Mouse (Mus musculus) lung, embryonic 14.5 days (tissue): ENCODE data around the gene Gskip. TPM values are rescaled to one million over a fixed set of nuclear protein-coding genes. Genes with fewer than 3 reads are reported as not detected.

Experiments
- ATAC-seq: fragments of 200-750 bp; cut with Nextera tagmentation; 2 replicates; pipeline ENCODE4 v1.8.0; 2017; ENCODE audit warnings: mild to moderate bottlenecking, moderate TSS enrichment, moderate library complexity; ENCODE audit not compliant: insufficient read depth
- DNase-seq: peaks from one replicate; pipeline ENCODE4 v3.0.0-alpha.2; 2015
- H3K27ac ChIP-seq: fragments of 300-500 bp; sonication (generic); 2 replicates; pipeline ENCODE4 v1.5.1; 2014; ENCODE audit warnings: low read depth, mild to moderate bottlenecking, moderate library complexity
- H3K27me3 ChIP-seq: fragments of 300-500 bp; sonication (generic); 2 replicates; pipeline ENCODE4 v1.6.1; 2014; ENCODE audit warnings: low read length, control low read depth; ENCODE audit not compliant: insufficient read depth
- H3K36me3 ChIP-seq: fragments of 300-500 bp; sonication (generic); 2 replicates; pipeline ENCODE4 v1.6.1; 2014; ENCODE audit warnings: control low read depth; ENCODE audit not compliant: insufficient read depth
- H3K4me1 ChIP-seq: fragments of 300-500 bp; sonication (generic); 2 replicates; pipeline ENCODE4 v1.6.1; 2014; ENCODE audit warnings: antibody characterized with exemption, control low read depth; ENCODE audit not compliant: insufficient read depth
- H3K4me2 ChIP-seq: fragments of 300-500 bp; sonication (generic); 2 replicates; pipeline ENCODE4 v1.6.1; 2014; ENCODE audit warnings: mild to moderate bottlenecking
- H3K4me3 ChIP-seq: fragments of 300-500 bp; sonication (generic); 2 replicates; pipeline ENCODE4 v1.5.1; 2014; ENCODE audit warnings: low read depth, low read length
- H3K9ac ChIP-seq: fragments of 300-500 bp; sonication (generic); 2 replicates; pipeline ENCODE4 v1.6.1; 2014
- H3K9me3 ChIP-seq: fragments of 300-500 bp; sonication (generic); 2 replicates; pipeline ENCODE4 v1.6.1; 2016; ENCODE audit warnings: low read depth, low read length, control low read depth
- CTCF ChIP-seq: IDR thresholded peaks from 2 replicates; pipeline ENCODE4 v1.5.1; 2016; ENCODE audit warnings: antibody characterized with exemption, low read depth
- WGBS: fragments of 180-500 bp; shearing (Covaris S2); extraction: QIAGEN DNeasy Blood & Tissue Kit; methylation state at CpG from one replicate; pipeline ENCODE4 v1.1.7; 2014; 5-methylcytosine and 5-hydroxymethylcytosine counted together
- polyA plus RNA-seq: library from polyadenylated mRNA; unstranded; fragments of >200 nt; fragmentation: Nextera tagmentation; extraction: Ambion mirVana; gene quantifications from 2 replicates; pipeline ENCODE4 v1.2.1, GENCODE M21; 2014

Gskip gene
- 28.4 and 30.6 TPM in 2 replicates for polyA plus RNA-seq

- TF ChIP-seq CTCF = 0 out of 2 replicates have a peak, but pooled peaks have one; percentile 8
- peak within 1 kb of the TSS; percentile 91 for H3K4me2 ChIP-seq
- H3K9me3 ChIP-seq = no peaks in the 10 kb centered on the region
- peak within 1 kb of the TSS; percentile 93 for H3K9ac ChIP-seq
- H3K4me3 ChIP-seq = peak within 1 kb of the TSS; percentile 94
- DNase-seq (peak; percentile 59), ATAC-seq (peak; percentile 51)
- no peaks in the 10 kb centered on the region for H3K27me3 ChIP-seq
- H3K27ac ChIP-seq = peak within 1 kb of the TSS; percentile 93
- H3K4me1 ChIP-seq = no peaks in the 10 kb centered on the region
- WGBS = under 1% methylated on average over 39 of the region's 41 CpGs
- H3K36me3 ChIP-seq = peaks cover 11% of the 10 kb centered on the region
Observed at GRCm38 (mm10) chr12:105683933-105684901, at the start of gene Gskip. Gskip (plus strand) TSS chr12:105684829.

- peaks cover 93% of the 10 kb centered on the region for H3K36me3 ChIP-seq
- WGBS = 92% methylated on average over 9 of the region's 9 CpGs
- H3K4me3 ChIP-seq = no peak overlapping the region
- no peaks in the 10 kb centered on the region for H3K27me3 ChIP-seq
- DNase-seq (no peak), ATAC-seq (no peak)
- no peaks in the 10 kb centered on the region for H3K4me1 ChIP-seq
- no peaks in the 10 kb centered on the region for H3K9me3 ChIP-seq
- no peak overlapping the region for H3K27ac ChIP-seq
- TF ChIP-seq CTCF = no peak
- H3K9ac ChIP-seq = no peak overlapping the region
- H3K4me2 ChIP-seq = no peak overlapping the region
Observed at GRCm38 (mm10) chr12:105636551-105636950, 48.1 kb upstream of the Gskip start.

GRCm38 (mm10) chr12:105637554-105637953 is 47.1 kb upstream of the Gskip start:
- WGBS = 70% methylated on average over 4 of the region's 4 CpGs
- H3K4me1 ChIP-seq = no peaks in the 10 kb centered on the region
- no peak overlapping the region for H3K4me2 ChIP-seq
- H3K36me3 ChIP-seq = peaks cover 96% of the 10 kb centered on the region
- H3K27me3 ChIP-seq = no peaks in the 10 kb centered on the region
- DNase-seq (peak; percentile 12), ATAC-seq (no peak)
- no peak overlapping the region for H3K27ac ChIP-seq
- H3K9me3 ChIP-seq = no peaks in the 10 kb centered on the region
- no peak overlapping the region for H3K9ac ChIP-seq
- no peak overlapping the region for H3K4me3 ChIP-seq
- TF ChIP-seq CTCF = peak; percentile 20; the same call in 1 of the 2 replicates

- Histone ChIP-seq H3K27me3 (no peaks in the 10 kb centered on the region), H3K9ac (no peak overlapping the region), H3K36me3 (peaks cover 98% of the 10 kb centered on the region), H3K4me3 (no peak overlapping the region), H3K9me3 (no peaks in the 10 kb centered on the region), H3K27ac (no peak overlapping the region), H3K4me1 (no peaks in the 10 kb centered on the region), H3K4me2 (no peak overlapping the region)
- DNase-seq (peak; percentile 58), ATAC-seq (peak; percentile 69)
- TF ChIP-seq CTCF = no peak
- 45% methylated on average over 11 of the region's 11 CpGs for WGBS
Observed at GRCm38 (mm10) chr12:105642770-105643321, 41.8 kb upstream of the Gskip start.

- ATAC-seq (no peak), DNase-seq (no peak)
- no peaks in the 10 kb centered on the region for H3K27me3 ChIP-seq
- no peaks in the 10 kb centered on the region for H3K4me1 ChIP-seq
- no peak overlapping the region for H3K4me2 ChIP-seq
- H3K36me3 ChIP-seq = peaks cover 86% of the 10 kb centered on the region
- WGBS = 86% methylated on average over 7 of the region's 7 CpGs
- H3K9me3 ChIP-seq = no peaks in the 10 kb centered on the region
- no peak overlapping the region for H3K27ac ChIP-seq
- no peak overlapping the region for H3K9ac ChIP-seq
- TF ChIP-seq CTCF = no peak
- H3K4me3 ChIP-seq = no peak overlapping the region
Observed at GRCm38 (mm10) chr12:105655850-105656249, 28.8 kb upstream of the Gskip start.

- H3K36me3 ChIP-seq = peaks cover 31% of the 10 kb centered on the region
- H3K9me3 ChIP-seq = no peaks in the 10 kb centered on the region
- no peak overlapping the region for H3K4me2 ChIP-seq
- H3K27ac ChIP-seq = no peak overlapping the region
- H3K4me3 ChIP-seq = no peak overlapping the region
- ATAC-seq = no peak
- DNase-seq = no peak
- H3K4me1 ChIP-seq = no peaks in the 10 kb centered on the region
- 86% methylated on average over 8 of the region's 8 CpGs for WGBS
- no peak for TF ChIP-seq CTCF
- H3K27me3 ChIP-seq = no peaks in the 10 kb centered on the region
- H3K9ac ChIP-seq = no peak overlapping the region
Observed at GRCm38 (mm10) chr12:105676274-105676673, 8.4 kb upstream of the Gskip start.

- DNase-seq (no peak), ATAC-seq (no peak)
- peaks cover 26% of the 10 kb centered on the region for H3K36me3 ChIP-seq
- H3K9ac ChIP-seq = no peak overlapping the region
- H3K4me3 ChIP-seq = no peak overlapping the region
- H3K27ac ChIP-seq = no peak overlapping the region
- no peaks in the 10 kb centered on the region for H3K4me1 ChIP-seq
- no peaks in the 10 kb centered on the region for H3K27me3 ChIP-seq
- H3K9me3 ChIP-seq = no peaks in the 10 kb centered on the region
- TF ChIP-seq CTCF = no peak
- 86% methylated on average over 7 of the region's 7 CpGs for WGBS
- no peak overlapping the region for H3K4me2 ChIP-seq
Observed at GRCm38 (mm10) chr12:105678211-105678610, 6.4 kb upstream of the Gskip start.
